8 mouse cellular contexts compared by ENCODE assay signal in the genomic region with DNA sequence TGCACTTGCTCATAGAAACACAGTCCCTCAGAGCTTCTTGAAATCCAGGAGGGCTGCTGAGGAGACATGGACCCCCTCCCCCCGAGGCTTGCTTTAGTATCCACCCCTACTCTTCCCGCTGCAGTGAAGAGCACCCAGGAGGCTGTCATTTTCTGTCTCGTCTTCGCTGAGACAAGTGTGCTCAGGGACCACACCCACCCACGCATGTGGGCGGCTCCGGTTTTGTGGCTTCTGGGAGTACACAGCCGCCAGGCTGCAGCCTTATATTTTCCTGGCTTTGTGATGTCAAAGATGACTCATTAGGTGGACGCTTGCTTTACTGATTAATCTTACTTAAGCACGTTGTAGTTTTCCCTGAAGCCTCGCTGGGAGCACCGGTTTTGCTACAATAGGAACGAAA. TPM values are rescaled to one million over a fixed set of nuclear protein-coding genes. Genes with fewer than 3 reads are reported as not detected.
A peak's percentile ranks its signal among the peaks of the same experiment; 100 is the strongest.
DNase-seq lines count a peak whose midpoint lies in the region; ATAC-seq and TF ChIP-seq lines count a peak whose summit lies in the region.

No protein-coding gene starts in this region.

- DNase-seq in heart, postnatal 25 days (ENCODE audit: low spot score), result no peak
- DNase-seq in ES-E14 (ENCODE audit: low read depth, low spot score), result peak; percentile 4
- DNase-seq in forebrain, embryonic 14.5 days (ENCODE audit: low spot score), result peak; percentile 25
- DNase-seq in lung, postnatal 0 days (ENCODE audit: low spot score), result peak; percentile 50
- no peak for DNase-seq in thymus, postnatal 0 days (ENCODE audit: low spot score)
- DNase-seq in urinary bladder, postnatal 25 days (ENCODE audit: low spot score), result no peak

- in situ Hi-C loops in ES-E14 (cut with MboI; ENCODE audit: low sequenced_read_pairs in 2 of 2, unreplicated experiment in 2 of 2), result no loop called here

- no peak overlapping the region for H3K27ac ChIP-seq in heart, embryonic 16.5 days (ENCODE audit: low read length)
- H3K27ac ChIP-seq in ES-E14 (ENCODE audit: insufficient read depth, low read depth, low read length, poor library complexity, severe bottlenecking), result no peak overlapping the region
- H3K27ac ChIP-seq in forebrain, embryonic 14.5 days (ENCODE audit: low read depth, low read length), result no peak overlapping the region
- H3K27ac ChIP-seq in lung, postnatal 0 days (ENCODE audit: low read length), result no peak overlapping the region
- H3K27ac ChIP-seq in stomach, embryonic 15.5 days, result no peak overlapping the region

- no peak for TF ChIP-seq CTCF in lung, postnatal 0 days (IDR thresholded peaks at IDR 0.05)

- H3K4me2 ChIP-seq in heart, embryonic 16.5 days (ENCODE audit: low read depth, low read length), result peak overlapping the region; percentile 57
- H3K4me2 ChIP-seq in forebrain, embryonic 14.5 days (ENCODE audit: low read length), result peak overlapping the region; percentile 44
- H3K4me2 ChIP-seq in lung, postnatal 0 days (replicated peaks; ENCODE audit: low read depth, low read length), result peak overlapping the region; percentile 39
- peak overlapping the region; percentile 32 for H3K4me2 ChIP-seq in stomach, embryonic 15.5 days

- no peak for ATAC-seq in heart, embryonic 16.5 days (replicated peaks; ENCODE audit: extremely low read depth, insufficient read depth, low FRiP score)
- no peak for ATAC-seq in forebrain, embryonic 14.5 days
- ATAC-seq in lung, postnatal 0 days, result peak; percentile 72
- no peak for ATAC-seq in stomach, embryonic 15.5 days (ENCODE audit: insufficient read depth, low FRiP score, low read depth)

- H3K4me1 ChIP-seq in heart, embryonic 16.5 days (ENCODE audit: control insufficient read depth, insufficient read depth, low read length), result 0 out of 2 replicates have a peak, but pooled peaks cover 3% of the 10 kb centered on the region
- 0 out of 4 replicates have a peak, but pooled peaks cover 0 to 2% of the 10 kb centered on the region in 2 experiments for H3K4me1 ChIP-seq in ES-E14 (ENCODE audit: control insufficient read depth in 2 of 2, insufficient read depth in 2 of 2, low read length in 2 of 2, poor library complexity in 1 of 2)
- H3K4me1 ChIP-seq in forebrain, embryonic 14.5 days (ENCODE audit: control insufficient read depth, insufficient read depth, low read length), result no peaks in the 10 kb centered on the region; the same call in 1 of the 2 replicates
- no peaks in the 10 kb centered on the region for H3K4me1 ChIP-seq in lung, postnatal 0 days (ENCODE audit: insufficient read depth, low read depth, low read length)
- 0 out of 2 replicates have a peak, but pooled peaks cover 9% of the 10 kb centered on the region for H3K4me1 ChIP-seq in stomach, embryonic 15.5 days

- no peak overlapping the region for H3K9ac ChIP-seq in heart, embryonic 16.5 days (ENCODE audit: low read length)
- no peak overlapping the region for H3K9ac ChIP-seq in ES-E14 (ENCODE audit: insufficient read depth, low read depth, low read length, poor library complexity, severe bottlenecking)
- peak overlapping the region; percentile 40; the same call in 1 of the 2 replicates for H3K9ac ChIP-seq in forebrain, embryonic 14.5 days (ENCODE audit: low read length)
- H3K9ac ChIP-seq in lung, postnatal 0 days (replicated peaks; ENCODE audit: low read depth), result no peak overlapping the region
- no peak overlapping the region for H3K9ac ChIP-seq in stomach, embryonic 15.5 days

- H3K36me3 ChIP-seq in heart, embryonic 16.5 days (ENCODE audit: control insufficient read depth, insufficient read depth), result no peaks in the 10 kb centered on the region
- H3K36me3 ChIP-seq in ES-E14 (ENCODE audit: control insufficient read depth, insufficient read depth, low read length, poor library complexity, severe bottlenecking), result no peaks in the 10 kb centered on the region
- H3K36me3 ChIP-seq in forebrain, embryonic 14.5 days (ENCODE audit: control insufficient read depth, insufficient read depth, low read length), result no peaks in the 10 kb centered on the region
- H3K36me3 ChIP-seq in lung, postnatal 0 days (ENCODE audit: insufficient read depth, low read length), result no peaks in the 10 kb centered on the region
- H3K36me3 ChIP-seq in stomach, embryonic 15.5 days, result no peaks in the 10 kb centered on the region

- H3K9me3 ChIP-seq in heart, embryonic 16.5 days (replicated peaks; ENCODE audit: control insufficient read depth, low read length), result no peaks in the 10 kb centered on the region
- no peaks in the 10 kb centered on the region for H3K9me3 ChIP-seq in ES-E14 (ENCODE audit: control insufficient read depth, insufficient read depth, low read depth, low read length)
- no peaks in the 10 kb centered on the region for H3K9me3 ChIP-seq in forebrain, embryonic 14.5 days (replicated peaks; ENCODE audit: control insufficient read depth, low read length)
- H3K9me3 ChIP-seq in lung, postnatal 0 days (ENCODE audit: low read length), result no peaks in the 10 kb centered on the region
- H3K9me3 ChIP-seq in stomach, embryonic 15.5 days, result no peaks in the 10 kb centered on the region

- intact Hi-C loops in heart, postnatal 25 days (cut with DNase I), result no loop called here

- H3K4me3 ChIP-seq in heart, embryonic 16.5 days (ENCODE audit: low read length), result peak overlapping the region; percentile 13
- H3K4me3 ChIP-seq in ES-E14 (ENCODE audit: insufficient read depth in 1 of 2, low read depth in 1 of 2, low read length in 2 of 2, poor library complexity in 1 of 2, severe bottlenecking in 1 of 2), result no peak overlapping the region
- peak overlapping the region; percentile 19 for H3K4me3 ChIP-seq in forebrain, embryonic 14.5 days (ENCODE audit: low read depth, low read length)
- 0 out of 2 replicates have a peak overlapping the region, but pooled peaks have one; percentile 6 for H3K4me3 ChIP-seq in lung, postnatal 0 days (ENCODE audit: low read depth, low read length)
- no peak overlapping the region; the same call in 1 of the 2 replicates for H3K4me3 ChIP-seq in stomach, embryonic 15.5 days (replicated peaks)

- no peak for TF ChIP-seq EP300 in lung, postnatal 0 days (IDR thresholded peaks at IDR 0.05)

- peaks cover 2% of the 10 kb centered on the region for H3K27me3 ChIP-seq in heart, embryonic 16.5 days (ENCODE audit: control insufficient read depth, insufficient read depth, low read length)
- no peaks in the 10 kb centered on the region for H3K27me3 ChIP-seq in forebrain, embryonic 14.5 days (replicated peaks; ENCODE audit: control insufficient read depth, insufficient read depth, low read length)
- H3K27me3 ChIP-seq in lung, postnatal 0 days (replicated peaks; ENCODE audit: insufficient read depth, low read length), result no peaks in the 10 kb centered on the region
- H3K27me3 ChIP-seq in stomach, embryonic 15.5 days (replicated peaks), result 0 out of 2 replicates have a peak, but pooled peaks cover 4% of the 10 kb centered on the region

- WGBS in heart, embryonic 16.5 days, result 13% methylated on average over 13 of the region's 13 CpGs
- WGBS in forebrain, embryonic 14.5 days, result 17% methylated on average over 13 of the region's 13 CpGs
- WGBS in lung, postnatal 0 days, result 8% methylated on average over 13 of the region's 13 CpGs
- WGBS in stomach, embryonic 15.5 days, result 10% methylated on average over 13 of the region's 13 CpGs

TF ChIP-seq in ES-E14, 5 proteins besides CTCF, POLR2A, EP300 and RAD21:
- TF ChIP-seq ZC3H11A (IDR thresholded peaks at IDR 0.05; ENCODE audit: borderline replicate concordance, low read depth, low read length) (no peak), HCFC1 (IDR thresholded peaks at IDR 0.05; ENCODE audit: borderline replicate concordance, insufficient read depth, low read length) (no peak), MAFK (IDR thresholded peaks at IDR 0.05; ENCODE audit: insufficient read depth, low read depth, low read length) (no peak), ZNF384 (IDR thresholded peaks at IDR 0.05; ENCODE audit: low read depth, low read length) (no peak), CHD2 (IDR thresholded peaks at IDR 0.05; ENCODE audit: low read depth, low read length) (no peak)

RNA-seq across cellular contexts. Expression of a gene that starts 20.8 kb away (rescaled TPM):
- 9.9 and 12.5 TPM in 2 replicates for polyA plus RNA-seq in heart, embryonic 16.5 days (2015; fragmentation: Nextera tagmentation; extraction: Ambion mirVana)
- 1 to 10 TPM; 3.8 to 4.3 TPM for total RNA-seq in heart, postnatal 25 days (2021)
- 20.4 and 23.0 TPM in 2 replicates for total RNA-seq in ES-E14 (2012; rRNA removed)
- polyA plus RNA-seq in forebrain, embryonic 14.5 days (2014; fragmentation: Nextera tagmentation; extraction: Ambion mirVana), result 14.8 and 24.2 TPM in 2 replicates
- polyA plus RNA-seq in lung, postnatal 0 days (2015; fragmentation: Nextera tagmentation; extraction: Ambion mirVana), result 12.9 and 15.6 TPM in 2 replicates
- 14.3 and 16.8 TPM in 2 replicates for polyA plus RNA-seq in stomach, embryonic 15.5 days (2015; fragmentation: Nextera tagmentation; extraction: Ambion mirVana)
- 14.9 and 15.9 TPM in 2 replicates for polyA plus RNA-seq in thymus, postnatal 0 days (2015; fragmentation: Nextera tagmentation; extraction: Ambion mirVana)

RNA-seq across cellular contexts. Expression of a gene that starts 26.7 kb away (rescaled TPM):
- polyA plus RNA-seq in heart, embryonic 16.5 days (2015; fragmentation: Nextera tagmentation; extraction: Ambion mirVana), result 0.06 and 0.14 TPM in 2 replicates
- not detected for total RNA-seq in heart, postnatal 25 days (2021)
- 0.09 and 0.11 TPM in 2 replicates for total RNA-seq in ES-E14 (2012; rRNA removed)
- polyA plus RNA-seq in forebrain, embryonic 14.5 days (2014; fragmentation: Nextera tagmentation; extraction: Ambion mirVana), result not detected in 2 replicates
- not detected in 2 replicates for polyA plus RNA-seq in lung, postnatal 0 days (2015; fragmentation: Nextera tagmentation; extraction: Ambion mirVana)
- 0.68 and 0.91 TPM in 2 replicates for polyA plus RNA-seq in stomach, embryonic 15.5 days (2015; fragmentation: Nextera tagmentation; extraction: Ambion mirVana)
- polyA plus RNA-seq in thymus, postnatal 0 days (2015; fragmentation: Nextera tagmentation; extraction: Ambion mirVana), result 0.05 TPM in 1 of 2 replicates, not detected in the other

RNA-seq across cellular contexts. Expression of a gene that starts 27.9 kb away (rescaled TPM):
- polyA plus RNA-seq in heart, embryonic 16.5 days (2015; fragmentation: Nextera tagmentation; extraction: Ambion mirVana), result 0.35 and 0.79 TPM in 2 replicates
- not detected for total RNA-seq in heart, postnatal 25 days (2021)
- 1.0 and 2.5 TPM in 2 replicates for total RNA-seq in ES-E14 (2012; rRNA removed)
- polyA plus RNA-seq in forebrain, embryonic 14.5 days (2014; fragmentation: Nextera tagmentation; extraction: Ambion mirVana), result 0.84 and 1.3 TPM in 2 replicates
- polyA plus RNA-seq in lung, postnatal 0 days (2015; fragmentation: Nextera tagmentation; extraction: Ambion mirVana), result 0.07 TPM in 1 of 2 replicates, not detected in the other
- polyA plus RNA-seq in stomach, embryonic 15.5 days (2015; fragmentation: Nextera tagmentation; extraction: Ambion mirVana), result 6.3 and 6.9 TPM in 2 replicates
- polyA plus RNA-seq in thymus, postnatal 0 days (2015; fragmentation: Nextera tagmentation; extraction: Ambion mirVana), result 0.05 TPM in 1 of 2 replicates, not detected in the other

Comparison
In these comparisons a context has a peak if more than half of its experiments do, and no peak if none do; other contexts are left out.
1. H3K4me3 ChIP-seq: peak in heart, embryonic 16.5 days (single experiment), forebrain, embryonic 14.5 days (single experiment) and lung, postnatal 0 days (single experiment); none in ES-E14 (0 of 2) and stomach, embryonic 15.5 days (single experiment).
2. DNase-seq: peak in ES-E14 (single experiment), forebrain, embryonic 14.5 days (single experiment) and lung, postnatal 0 days (single experiment); none in heart, postnatal 25 days (single experiment), thymus, postnatal 0 days (single experiment) and urinary bladder, postnatal 25 days (single experiment).
3. Peak in every context shown above with its lines, with median percentiles within 50 percentile points of each other: H3K4me2 ChIP-seq.